In the genomic region with DNA sequence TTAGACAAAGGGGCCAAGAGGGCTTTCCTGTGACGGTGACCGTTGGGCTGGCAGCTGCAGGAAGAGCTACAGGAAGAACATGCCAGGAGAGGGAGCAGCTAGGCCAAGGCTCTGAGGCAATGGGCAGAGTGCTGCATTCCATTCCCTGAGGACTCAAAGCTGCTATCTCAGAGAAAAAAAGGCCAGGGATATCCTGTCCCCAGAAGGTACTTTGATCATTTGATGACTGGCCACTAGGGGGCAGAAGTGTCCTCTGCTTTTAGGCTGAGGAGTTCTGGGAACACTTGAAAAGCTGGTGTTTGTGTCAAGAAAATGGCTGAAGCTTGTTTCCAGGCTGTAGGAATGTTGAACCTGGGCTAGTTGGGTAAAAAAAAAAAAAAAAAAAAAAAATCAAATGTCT, we compare ENCODE assay signal across 8 mouse cellular contexts. TPM values are rescaled to one million over a fixed set of nuclear protein-coding genes. Genes with fewer than 3 reads are reported as not detected.
DNase-seq lines count a peak whose midpoint lies in the region; ATAC-seq lines count a peak whose summit lies in the region.

No protein-coding gene starts in this region.

- H3K4me1 ChIP-seq in hindbrain, embryonic 11.5 days (replicated peaks; ENCODE audit: control insufficient read depth, insufficient read depth, low read length): no peaks in the 10 kb centered on the region

- peak; percentile 91 for ATAC-seq in frontal cortex, adult (ENCODE audit: low TSS enrichment)
- ATAC-seq in hindbrain, embryonic 11.5 days (ENCODE audit: low FRiP score): peak; percentile 47; the same call in 1 of the 2 replicates

- H3K9me3 ChIP-seq in hindbrain, embryonic 11.5 days (ENCODE audit: control insufficient read depth, low read length): no peaks in the 10 kb centered on the region

- peak; percentile 55 for DNase-seq in MN1 (ENCODE audit: low spot score)
- DNase-seq in cerebellum, adult 11-12 months: peak; percentile 69
- DNase-seq in hindbrain, embryonic 11.5 days (ENCODE audit: low spot score): peak; percentile 90
- peak; percentile 82 for DNase-seq in layer of hippocampus, adult 9-11 months
- DNase-seq in lung, postnatal 36 days: peak; percentile 94
- DNase-seq in right cerebral cortex, adult 2 months (ENCODE audit: low spot score in 2 of 2): peak; percentile 88 to 95
- DNase-seq in urinary bladder, postnatal 36 days (ENCODE audit: low spot score in 2 of 2): peak; percentile 71 to 78

- no peak overlapping the region for H3K4me3 ChIP-seq in hindbrain, embryonic 11.5 days (ENCODE audit: low read depth, low read length)

- no peak overlapping the region for H3K27ac ChIP-seq in hindbrain, embryonic 11.5 days (ENCODE audit: low read depth, low read length)

- no peak overlapping the region for H3K9ac ChIP-seq in hindbrain, embryonic 11.5 days (ENCODE audit: low read depth, low read length)

- no peaks in the 10 kb centered on the region for H3K36me3 ChIP-seq in hindbrain, embryonic 11.5 days (ENCODE audit: control insufficient read depth, insufficient read depth, low read length)

- 44% methylated on average over 2 of the region's 2 CpGs for WGBS in hindbrain, embryonic 11.5 days

- no peaks in the 10 kb centered on the region for H3K27me3 ChIP-seq in hindbrain, embryonic 11.5 days (ENCODE audit: control insufficient read depth, insufficient read depth, low read length)

- H3K4me2 ChIP-seq in hindbrain, embryonic 11.5 days (replicated peaks; ENCODE audit: low read depth, low read length): no peak overlapping the region

RNA-seq across cellular contexts. Expression of a gene that starts 23.9 kb away (rescaled TPM):
- polyA plus RNA-seq in hindbrain, embryonic 11.5 days (2014; fragmentation: Nextera tagmentation; extraction: Ambion mirVana): 0.91 and 1.6 TPM in 2 replicates

RNA-seq across cellular contexts. Expression of a gene that starts 31.4 kb away (rescaled TPM):
- 0.15 and 0.38 TPM in 2 replicates for polyA plus RNA-seq in hindbrain, embryonic 11.5 days (2014; fragmentation: Nextera tagmentation; extraction: Ambion mirVana)
